In genomic region chr12:25157238-25157637, GRCm38 (mm10) we compare ENCODE assay signal across 25 mouse cellular contexts.
DNase-seq lines count a peak whose midpoint lies in the region; ATAC-seq lines count a peak whose summit lies in the region.
"Had no signal": no experiment of that assay in that cellular context is flagged by ENCODE, and none has a peak within 500 bp of the region (broad histone marks: within the 10 kb centered on the region; RNA-seq: fewer than 3 reads in every experiment).

No protein-coding gene starts in this region.

- no peaks in the 10 kb centered on the region for H3K27me3 ChIP-seq in heart, embryonic 10.5 days (ENCODE audit: insufficient read depth, poor library complexity, severe bottlenecking)
- H3K27me3 ChIP-seq: forebrain, embryonic 13.5 days; hindbrain, embryonic 15.5 days; kidney, embryonic 15.5 days; limb, embryonic 13.5 days; midbrain, embryonic 13.5 days; neural tube, embryonic 13.5 days had no signal

- no peaks in the 10 kb centered on the region for H3K9me3 ChIP-seq in heart, embryonic 10.5 days
- H3K9me3 ChIP-seq: forebrain, embryonic 13.5 days; hindbrain, embryonic 15.5 days; kidney, embryonic 15.5 days; limb, embryonic 13.5 days; midbrain, embryonic 13.5 days; neural tube, embryonic 13.5 days had no signal

- ATAC-seq in common myeloid progenitor, adult 5-6 weeks (replicated peaks; ENCODE audit: low read depth, poor library complexity, severe bottlenecking) = peak; percentile 90
- peak; percentile 80 for ATAC-seq in megakaryocyte, adult 5-6 weeks (ENCODE audit: poor library complexity, severe bottlenecking)
- ATAC-seq: forebrain, embryonic 13.5 days; inflammation-experienced regulatory T-cells, adult 6 months; midbrain, embryonic 13.5 days had no signal

- H3K4me1 ChIP-seq in heart, embryonic 10.5 days = peaks cover 26% of the 10 kb centered on the region
- H3K4me1 ChIP-seq: limb, embryonic 13.5 days had no signal

- 79% methylated on average over 5 of the region's 5 CpGs for WGBS in heart, embryonic 10.5 days

- H3K4me3 ChIP-seq in heart, embryonic 10.5 days = no peak overlapping the region
- H3K4me3 ChIP-seq: erythroblast, embryonic 14.5 days; forebrain, embryonic 13.5 days; hindbrain, embryonic 15.5 days; kidney, embryonic 15.5 days; left cerebral cortex, adult 2 months; limb, embryonic 13.5 days; midbrain, embryonic 13.5 days; neural tube, embryonic 13.5 days had no signal

- no peak for DNase-seq in heart, embryonic 10.5 days (ENCODE audit: low spot score)
- DNase-seq in heart, adult 8-10 months (ENCODE audit: low spot score) = no peak
- DNase-seq in adrenal gland, postnatal 4 days (ENCODE audit: low spot score in 2 of 2) = no peak
- no peak for DNase-seq in embryo, embryonic 10 days (ENCODE audit: low spot score)
- no peak for DNase-seq in retina, postnatal 1 day
- DNase-seq: adrenal gland, postnatal 25 days; cerebellum, adult 8-10 months; cerebellum, postnatal 36 days; gastrocnemius, postnatal 10 days; heart, postnatal 36 days; kidney, adult 11 months; kidney, postnatal 25 days; lung, postnatal 36 days; right cerebral cortex, postnatal 14 days had no signal

- H3K36me3 ChIP-seq in heart, embryonic 10.5 days = no peaks in the 10 kb centered on the region
- H3K36me3 ChIP-seq: hindbrain, embryonic 15.5 days; kidney, embryonic 15.5 days; limb, embryonic 13.5 days; midbrain, embryonic 13.5 days; neural tube, embryonic 13.5 days had no signal

- H3K27ac ChIP-seq in heart, embryonic 10.5 days = peak overlapping the region; percentile 33; the same call in 1 of the 2 replicates
- H3K27ac ChIP-seq: forebrain, embryonic 13.5 days; hindbrain, embryonic 15.5 days; kidney, embryonic 15.5 days; left cerebral cortex, adult 2 months; limb, embryonic 13.5 days; midbrain, embryonic 13.5 days; neural tube, embryonic 13.5 days had no signal
